Mouse (Mus musculus): ENCODE results near the gene Fap.
A peak's percentile ranks its signal among the peaks of the same experiment; 100 is the strongest.

Gene Fap

DNA sequence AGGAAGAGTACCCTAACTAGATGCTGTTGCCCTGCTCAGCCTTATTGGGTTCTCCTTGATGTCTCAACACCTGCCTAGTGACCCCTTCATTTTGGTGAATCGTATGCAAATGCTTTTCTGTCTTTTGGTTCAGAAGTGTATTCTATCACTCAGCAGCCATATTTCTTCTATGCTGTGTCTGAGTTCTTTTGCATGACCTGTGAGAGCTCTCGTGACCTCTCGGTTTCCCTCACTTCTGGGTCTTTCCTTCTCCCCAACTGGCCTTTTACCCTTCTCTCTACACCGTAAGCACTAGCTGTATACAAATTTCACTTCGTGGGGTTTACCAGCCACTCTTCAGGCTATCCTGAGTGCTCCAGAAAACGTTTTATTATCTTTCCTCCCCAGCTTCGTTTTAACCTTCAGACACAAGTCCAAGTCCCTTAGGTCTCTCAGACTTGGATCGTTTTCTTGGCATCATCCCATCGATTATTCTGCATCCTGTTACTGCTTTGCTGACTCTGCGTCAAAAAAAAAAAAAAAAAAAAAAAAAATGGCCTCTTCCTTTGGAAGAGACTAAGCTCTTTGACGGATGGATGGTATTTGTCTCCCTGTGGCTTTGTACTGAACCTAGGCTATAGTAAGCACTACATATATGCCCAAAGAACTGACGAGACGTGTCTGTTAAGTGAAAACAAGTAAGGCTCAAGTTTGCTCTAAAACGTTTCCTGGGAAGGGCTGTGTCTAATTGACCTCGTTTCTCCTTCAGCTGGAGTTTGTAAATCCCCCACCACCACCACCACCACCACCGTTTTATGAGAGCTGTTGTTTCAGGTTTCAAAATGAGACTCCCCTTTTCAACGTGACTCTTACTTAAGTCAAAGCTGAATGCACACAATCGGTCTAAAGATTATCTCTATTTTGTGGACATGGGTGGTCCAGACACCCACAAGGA, 114.4 kb downstream of the Fap start:
- DNase-seq (ENCODE audit: low read depth, low spot score) = no peak

DNA sequence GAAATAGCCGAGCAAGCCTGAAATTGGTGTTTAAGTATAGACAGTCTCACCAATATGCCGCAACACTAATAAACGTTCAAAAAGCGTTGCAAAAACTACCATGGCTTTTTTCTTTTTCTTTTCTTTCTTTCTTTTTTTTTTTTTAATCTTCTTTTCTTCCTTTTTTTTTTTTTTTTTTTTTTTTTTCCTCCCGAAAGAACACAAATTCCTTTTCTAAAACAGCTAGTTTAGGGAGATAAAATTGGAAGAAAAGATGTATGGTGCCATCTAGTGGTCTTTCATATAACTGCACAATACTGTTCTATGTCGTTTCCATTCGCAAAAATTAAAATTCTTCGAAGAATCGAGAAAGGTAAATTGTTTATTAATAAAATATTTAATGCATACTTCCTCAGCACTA, 115.8 kb downstream of the Fap start:
- peak; percentile 9 for DNase-seq (ENCODE audit: low read depth, low spot score)

DNA sequence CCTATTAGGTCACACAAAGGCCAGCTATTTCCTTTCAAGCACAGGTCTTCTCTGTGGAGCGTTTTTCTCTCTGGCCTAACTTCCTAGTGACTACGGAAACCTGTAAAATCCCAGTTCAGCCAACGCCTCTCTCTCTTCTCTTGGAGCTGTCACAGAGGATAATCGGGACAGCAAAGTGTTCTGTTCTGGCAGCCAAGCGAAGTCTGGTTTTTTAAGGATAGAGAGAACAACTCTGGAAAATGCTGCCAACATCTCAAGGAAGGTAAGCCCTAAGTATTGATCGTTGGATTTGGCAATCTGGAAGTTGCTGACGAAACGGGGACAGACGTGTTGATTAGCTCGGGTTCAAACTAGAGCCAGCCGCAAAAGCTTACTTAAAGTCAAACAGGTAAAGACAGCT, 118.9 kb downstream of the Fap start:
- DNase-seq (ENCODE audit: low read depth, low spot score) = no peak

DNA sequence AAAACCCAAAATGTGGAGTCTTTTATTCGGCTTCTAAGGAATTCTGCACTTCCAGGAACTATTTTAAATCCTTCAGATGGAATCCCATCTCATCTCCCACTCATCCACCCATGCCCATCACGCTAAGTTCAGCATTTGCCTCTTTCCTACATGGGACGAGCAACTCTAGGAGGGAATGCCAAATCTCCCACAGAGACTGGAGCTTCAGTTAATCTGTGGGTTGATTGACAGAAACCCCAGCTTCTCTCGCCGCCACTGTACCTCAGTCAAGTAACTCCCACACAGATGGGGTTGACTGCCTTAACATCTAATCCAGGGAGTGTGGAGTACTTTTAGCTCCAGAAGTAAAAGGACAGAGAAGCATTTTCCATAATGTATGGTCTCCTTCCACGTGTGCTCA, 119.8 kb downstream of the Fap start:
- no peak for DNase-seq (ENCODE audit: low read depth, low spot score)

All from c-Kit-negative CD71-positive TER-119-positive erythroid progenitor cells, embryonic 14.5 days (primary cell).